Mouse (Mus musculus) C2C12 (cell line): ENCODE data around the gene Btg3. TPM values are rescaled to one million over a fixed set of nuclear protein-coding genes. Genes with fewer than 3 reads are reported as not detected.

ENCODE experiments used
- H3K27me3 ChIP-seq: one replicate; pipeline ENCODE4 v1.6.1; 2011; ENCODE audit not compliant: control insufficient read depth, insufficient read depth, insufficient read length
- H3K36me3 ChIP-seq: one replicate; pipeline ENCODE4 v1.6.1; 2011; ENCODE audit not compliant: control insufficient read depth, insufficient read depth
- H3K4me3 ChIP-seq: one replicate; pipeline ENCODE4 v1.5.1; 2011; ENCODE audit warnings: mild to moderate bottlenecking, control low read depth; ENCODE audit not compliant: poor library complexity, insufficient read depth, severe bottlenecking
- H3K79me2 ChIP-seq: one replicate; pipeline ENCODE4 v1.6.1; 2011; ENCODE audit not compliant: control insufficient read depth, insufficient read depth
- H3K79me3 ChIP-seq: one replicate; pipeline ENCODE4 v1.6.1; 2011; ENCODE audit warnings: low read depth, control low read depth
- H3ac ChIP-seq: one replicate; pipeline ENCODE3; 2011; ENCODE audit warnings: low read depth; ENCODE audit not compliant: control insufficient read depth, insufficient read length
- CEBPB ChIP-seq: IDR thresholded peaks from one replicate; pipeline ENCODE4 v1.6.1; 2011; ENCODE audit warnings: low read depth, mild to moderate bottlenecking, control low read depth, moderate library complexity
- CTCF ChIP-seq: IDR thresholded peaks from one replicate; pipeline ENCODE4 v1.5.1; 2011; ENCODE audit not compliant: control insufficient read depth, insufficient read depth, insufficient read length
- FOSL1 ChIP-seq: IDR thresholded peaks from one replicate; pipeline ENCODE4 v1.8.0; 2011; ENCODE audit warnings: mild to moderate bottlenecking, low read length; ENCODE audit not compliant: poor library complexity, insufficient read depth, severe bottlenecking
- MAX ChIP-seq: IDR thresholded peaks from one replicate; pipeline ENCODE4 v1.6.1; 2011; ENCODE audit warnings: mild to moderate bottlenecking, control low read depth
- MYOD1 ChIP-seq: IDR thresholded peaks from one replicate; pipeline ENCODE4 v1.6.1; 2011; ENCODE audit warnings: low read depth; ENCODE audit not compliant: control insufficient read depth, insufficient read length
- MYOG ChIP-seq: IDR thresholded peaks from one replicate; pipeline ENCODE4 v1.6.1; 2011; ENCODE audit not compliant: control insufficient read depth, insufficient read length; ENCODE audit errors: extremely low read depth
- USF1 ChIP-seq: IDR thresholded peaks from one replicate; pipeline ENCODE4 v1.6.1; 2011; ENCODE audit warnings: low read depth, mild to moderate bottlenecking, control low read depth, moderate library complexity
- polyA plus RNA-seq: library from polyadenylated mRNA; unstranded; fragments of >200 nt; fragmentation: generic; extraction: Trizol; gene quantifications from one replicate; pipeline ENCODE4 v1.2.1, GENCODE M21; 2012; ENCODE audit warnings: missing spikeins

Gene Btg3
- polyA plus RNA-seq, 1 experiment = 18.9 TPM

GRCm38 (mm10) chr16:78402316-78402715 is 25.3 kb upstream of the Btg3 start:
- Histone ChIP-seq H3K27me3 (no peaks in the 10 kb centered on the region), H3K36me3 (no peaks in the 10 kb centered on the region), H3K4me3 (no peak overlapping the region), H3K79me2 (no peaks in the 10 kb centered on the region), H3K79me3 (no peaks in the 10 kb centered on the region), H3ac (no peak overlapping the region)
- no peak for TF ChIP-seq CEBPB
- no peak for TF ChIP-seq MAX
- no peak for TF ChIP-seq MYOD1
- no peak for TF ChIP-seq USF1
- TF ChIP-seq FOSL1 = no peak
- no peak for TF ChIP-seq CTCF
- TF ChIP-seq MYOG = no peak

- no peak overlapping the region for H3K4me3 ChIP-seq
- no peaks in the 10 kb centered on the region for H3K79me2 ChIP-seq
- no peaks in the 10 kb centered on the region for H3K27me3 ChIP-seq
- no peaks in the 10 kb centered on the region for H3K36me3 ChIP-seq
- H3ac ChIP-seq = no peak overlapping the region
- TF ChIP-seq MYOD1 (no peak), MAX (no peak), MYOG (no peak), FOSL1 (no peak), CTCF (no peak), USF1 (no peak), CEBPB (no peak)
- H3K79me3 ChIP-seq = no peaks in the 10 kb centered on the region
These were observed 22.4 kb upstream of the Btg3 start for GRCm38 (mm10) chr16:78399423-78399822.

GRCm38 (mm10) chr16:78398734-78399133 is 21.7 kb upstream of the Btg3 start:
- Histone ChIP-seq H3K79me2 (no peaks in the 10 kb centered on the region), H3K27me3 (no peaks in the 10 kb centered on the region), H3K79me3 (no peaks in the 10 kb centered on the region), H3K36me3 (no peaks in the 10 kb centered on the region), H3K4me3 (no peak overlapping the region), H3ac (no peak overlapping the region)
- TF ChIP-seq MYOD1 (no peak), MYOG (no peak), MAX (no peak), CEBPB (no peak), CTCF (no peak)

GRCm38 (mm10) chr16:78391354-78391753 is 14.4 kb upstream of the Btg3 start:
- no peaks in the 10 kb centered on the region for H3K79me2 ChIP-seq
- H3K36me3 ChIP-seq = no peaks in the 10 kb centered on the region
- H3K4me3 ChIP-seq = no peak overlapping the region
- H3K79me3 ChIP-seq = no peaks in the 10 kb centered on the region
- no peak overlapping the region for H3ac ChIP-seq
- TF ChIP-seq FOSL1 (no peak), USF1 (no peak), MYOG (no peak), MAX (no peak), CEBPB (no peak), MYOD1 (no peak), CTCF (no peak)
- H3K27me3 ChIP-seq = no peaks in the 10 kb centered on the region

- no peaks in the 10 kb centered on the region for H3K27me3 ChIP-seq
- TF ChIP-seq FOSL1 (no peak), MYOG (no peak), CTCF (no peak), MAX (no peak), USF1 (no peak), MYOD1 (no peak), CEBPB (no peak)
- H3ac ChIP-seq = no peak overlapping the region
- no peaks in the 10 kb centered on the region for H3K79me3 ChIP-seq
- no peak overlapping the region for H3K4me3 ChIP-seq
- no peaks in the 10 kb centered on the region for H3K79me2 ChIP-seq
- H3K36me3 ChIP-seq = no peaks in the 10 kb centered on the region
These were observed 13.0 kb upstream of the Btg3 start for GRCm38 (mm10) chr16:78389986-78390385.

- TF ChIP-seq CTCF = no peak
- TF ChIP-seq MAX = no peak
- TF ChIP-seq USF1 = no peak
- no peak for TF ChIP-seq MYOG
- TF ChIP-seq FOSL1 = no peak
- no peak for TF ChIP-seq CEBPB
- TF ChIP-seq MYOD1 = no peak
- Histone ChIP-seq H3K27me3 (no peaks in the 10 kb centered on the region), H3K36me3 (no peaks in the 10 kb centered on the region)
These were observed 12.1 kb upstream of the Btg3 start for GRCm38 (mm10) chr16:78389122-78389521.

More at GRCm38 (mm10) chr16:78389122-78389521, 12.1 kb upstream of the Btg3 start:
- H3ac ChIP-seq = no peak overlapping the region
- no peaks in the 10 kb centered on the region for H3K79me3 ChIP-seq
- H3K4me3 ChIP-seq = no peak overlapping the region
- H3K79me2 ChIP-seq = no peaks in the 10 kb centered on the region
